Mouse (Mus musculus): ENCODE results near the gene Susd1.
A peak's percentile ranks its signal among the peaks of the same experiment; 100 is the strongest.

Susd1 gene

DNA sequence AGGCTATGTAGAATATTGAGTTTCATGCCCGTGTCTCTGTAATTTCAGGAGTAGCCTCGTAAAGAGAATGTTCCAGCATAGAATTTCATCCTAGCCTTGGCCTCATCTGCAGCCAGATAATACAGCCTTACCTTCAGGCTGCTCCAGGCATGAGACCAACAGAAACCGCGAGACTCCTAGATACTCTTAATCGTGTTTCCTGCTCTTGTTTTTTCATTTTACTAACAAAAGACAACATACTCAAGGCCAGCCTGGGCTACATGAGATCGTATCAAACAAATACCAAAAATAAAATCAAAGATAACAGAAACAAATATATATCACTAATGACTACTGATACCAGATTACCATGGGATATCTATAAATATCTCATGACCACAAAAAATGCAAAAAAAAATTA lies 9.3 kb downstream of the Susd1 start:
- DNase-seq, result no peak

GRCm38 (mm10) chr4:59426429-59426828 lies 12.0 kb downstream of the Susd1 start:
- no peak for DNase-seq

- DNase-seq, result no peak
These were observed 15.6 kb downstream of the Susd1 start for GRCm38 (mm10) chr4:59422808-59423207.

DNA sequence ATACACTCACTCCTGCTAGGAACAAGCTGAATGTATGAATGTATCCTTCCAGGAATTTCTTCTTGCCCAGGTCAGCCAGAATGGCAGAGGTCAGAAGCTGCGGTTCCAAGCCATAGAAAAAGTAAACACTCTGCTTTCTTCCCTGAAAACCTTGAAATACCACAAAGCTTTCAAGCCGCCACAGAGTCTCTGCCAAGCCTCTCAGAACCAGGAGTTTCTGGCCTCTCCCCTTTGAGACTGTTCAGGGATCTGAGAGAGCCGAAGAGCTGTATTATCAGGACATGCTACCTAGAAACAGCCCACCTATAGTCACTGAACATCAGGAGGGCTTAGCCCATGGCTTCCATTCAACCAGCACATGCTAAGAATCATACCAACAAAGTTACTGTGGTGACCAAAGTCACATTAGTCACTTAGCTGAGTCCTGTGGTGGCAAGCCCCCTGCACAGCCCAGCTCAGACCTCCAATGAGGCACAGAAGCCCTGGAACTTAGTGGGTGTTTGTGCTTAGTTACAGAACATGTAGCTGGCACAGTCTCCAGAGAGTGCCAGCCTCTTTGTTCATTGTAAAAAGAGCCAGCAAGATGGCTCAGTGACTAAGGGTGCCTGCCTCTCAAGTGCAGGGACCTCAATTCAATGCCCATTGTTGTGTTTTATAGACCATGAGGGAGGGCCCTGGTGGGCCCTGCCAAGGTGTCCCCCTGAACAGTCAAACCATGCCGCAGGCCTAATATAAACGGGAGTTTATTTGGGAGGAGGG lies 16.2 kb downstream of the Susd1 start:
- DNase-seq, result no peak

GRCm38 (mm10) chr4:59421369-59421746 lies 17.1 kb downstream of the Susd1 start:
- DNase-seq, result no peak

GRCm38 (mm10) chr4:59420695-59421368 lies 17.6 kb downstream of the Susd1 start:
- no peak for DNase-seq

DNA sequence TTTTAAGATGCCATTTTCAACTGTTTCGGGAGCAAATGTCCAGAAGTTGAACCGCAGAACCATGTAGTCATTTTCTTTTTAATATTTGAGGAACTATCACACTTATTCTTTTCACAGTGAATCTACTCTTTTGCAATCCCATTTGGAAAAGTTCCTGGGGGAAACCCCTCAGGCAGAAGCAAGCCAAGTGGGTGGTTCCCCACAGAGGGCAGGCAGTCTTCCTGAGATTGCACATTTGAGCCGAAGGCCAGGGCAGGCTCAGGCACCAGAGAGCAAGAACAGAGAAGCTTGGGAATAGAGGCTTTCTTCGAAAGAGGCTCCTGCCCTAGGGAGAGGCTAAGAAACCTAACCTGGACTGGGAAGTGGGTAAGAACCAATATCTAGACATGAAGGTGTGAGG lies 19.2 kb downstream of the Susd1 start:
- DNase-seq, result no peak

- DNase-seq, result no peak
These were observed 25.0 kb downstream of the Susd1 start for GRCm38 (mm10) chr4:59413428-59413827.

GRCm38 (mm10) chr4:59411153-59411552 lies 27.3 kb downstream of the Susd1 start:
- DNase-seq, result no peak

DNA sequence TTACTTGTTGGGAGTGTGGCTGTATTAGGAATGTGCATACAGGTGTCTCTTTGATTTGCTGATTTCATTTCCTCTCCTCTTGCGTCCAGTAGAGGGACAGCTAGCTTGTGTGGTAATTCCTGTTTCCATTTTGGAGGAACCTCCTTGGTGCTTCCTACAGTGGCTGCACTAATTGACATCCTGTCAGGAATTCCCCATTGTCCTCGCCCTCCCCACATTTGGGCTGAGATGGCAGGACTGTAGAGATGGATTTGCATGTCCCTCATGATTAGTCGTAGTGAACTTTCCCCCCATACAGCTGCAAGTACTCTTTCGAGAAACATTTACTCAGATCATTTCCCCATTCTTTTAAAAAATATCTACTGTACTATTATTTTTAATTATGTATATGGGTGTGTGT lies 30.7 kb downstream of the Susd1 start:
- DNase-seq, result no peak

DNA sequence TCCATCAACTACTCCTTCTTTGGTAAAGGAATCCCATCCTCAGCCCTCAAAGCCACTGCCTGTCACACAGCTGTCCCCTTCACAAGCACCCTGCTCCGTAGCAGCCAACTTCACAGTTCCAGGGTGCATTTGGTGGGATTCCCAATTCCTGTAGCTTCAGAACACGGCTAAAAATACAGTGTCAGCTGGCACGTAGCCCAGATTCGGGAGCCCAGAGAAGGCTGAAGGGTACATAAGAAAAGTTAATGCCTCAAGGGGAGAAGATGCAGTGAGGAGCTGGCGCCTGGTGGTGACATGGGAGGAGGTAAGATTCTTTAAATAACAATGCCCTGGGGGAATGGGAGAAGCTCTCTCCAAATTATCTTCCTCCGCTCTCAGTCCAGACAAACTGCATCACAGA lies 34.1 kb downstream of the Susd1 start:
- DNase-seq, result peak; percentile 73

GRCm38 (mm10) chr4:59400931-59401330 lies 37.5 kb downstream of the Susd1 start:
- no peak for DNase-seq

- DNase-seq, result no peak
These were observed 39.1 kb downstream of the Susd1 start for GRCm38 (mm10) chr4:59399343-59399742.

DNA sequence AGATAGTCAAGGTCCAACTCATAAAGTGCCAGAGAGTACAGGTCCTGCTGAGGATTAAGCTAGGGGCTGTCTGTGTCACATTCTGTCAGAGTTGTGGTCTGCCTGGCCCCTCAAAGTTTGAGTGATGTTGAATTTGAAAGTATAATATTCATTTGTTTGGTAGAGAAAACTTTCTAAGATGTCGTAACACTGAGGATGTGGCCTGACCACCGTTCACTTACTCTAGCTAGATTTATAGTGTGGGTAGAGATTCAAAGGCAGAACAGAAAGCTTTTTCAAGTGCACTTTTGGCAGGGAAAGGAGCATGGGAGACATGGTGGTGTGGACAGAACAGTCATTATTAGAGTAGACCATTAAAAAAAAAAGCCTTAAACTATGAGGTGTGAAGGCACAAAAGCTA lies 42.9 kb downstream of the Susd1 start:
- no peak for DNase-seq

- no peak for DNase-seq
These were observed 44.3 kb downstream of the Susd1 start for GRCm38 (mm10) chr4:59394155-59394554.

- DNase-seq, result no peak
These were observed 49.9 kb downstream of the Susd1 start for GRCm38 (mm10) chr4:59388447-59389030.

GRCm38 (mm10) chr4:59387387-59388210 lies 50.8 kb downstream of the Susd1 start:
- no peak for DNase-seq

- DNase-seq, result no peak
These were observed 53.1 kb downstream of the Susd1 start for GRCm38 (mm10) chr4:59385254-59385895.

DNA sequence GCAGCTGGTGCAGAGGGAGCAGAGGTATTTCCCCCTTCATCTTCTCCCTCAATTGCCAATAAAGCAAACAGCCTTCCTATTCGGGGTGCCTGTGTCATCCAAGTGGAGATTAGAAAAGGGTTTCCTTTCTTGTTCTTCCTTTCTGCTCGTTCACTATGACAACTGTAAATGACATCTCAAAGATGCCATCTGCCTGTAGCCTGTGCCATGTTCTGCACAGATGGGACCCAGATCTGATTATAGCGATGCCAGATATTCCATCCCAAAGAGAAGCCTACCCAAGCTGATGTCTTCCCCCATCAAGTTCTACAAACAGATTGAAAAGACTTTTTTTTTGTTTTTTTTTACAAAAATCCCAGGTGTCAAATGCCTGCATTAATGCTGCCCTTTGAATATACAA lies 54.6 kb downstream of the Susd1 start:
- no peak for DNase-seq

DNA sequence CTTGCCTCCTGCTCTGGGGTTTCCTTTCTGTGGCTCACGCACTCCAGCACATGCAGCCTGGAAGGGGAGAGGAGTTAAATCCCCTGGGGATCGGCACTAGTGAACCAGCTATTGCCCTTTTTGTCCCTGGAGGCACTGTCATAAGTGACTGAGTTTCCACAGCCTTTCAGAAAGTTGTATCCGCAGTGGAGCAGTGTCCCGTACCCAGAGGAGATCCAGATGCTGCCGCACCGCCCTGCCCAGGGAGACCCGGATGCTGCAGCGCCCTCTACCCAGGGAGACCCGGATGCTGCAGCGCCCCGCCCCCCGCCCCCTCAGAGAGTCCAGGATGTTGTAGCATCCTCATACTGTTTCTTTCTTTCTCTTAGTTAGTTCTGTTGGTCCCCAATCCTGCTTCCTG lies 56.3 kb downstream of the Susd1 start:
- no peak for DNase-seq

GRCm38 (mm10) chr4:59381007-59381743 lies 57.3 kb downstream of the Susd1 start:
- peak; percentile 79 for DNase-seq

GRCm38 (mm10) chr4:59380478-59380877 lies 58.0 kb downstream of the Susd1 start:
- DNase-seq, result no peak
